Mouse (Mus musculus) urinary bladder, postnatal 10 days (tissue): ENCODE data around the gene Rph3al.

Experiments
- DNase-seq: peaks from one replicate; pipeline ENCODE4 v3.0.0; 2022; ENCODE audit warnings: low spot score

Rph3al gene

DNA sequence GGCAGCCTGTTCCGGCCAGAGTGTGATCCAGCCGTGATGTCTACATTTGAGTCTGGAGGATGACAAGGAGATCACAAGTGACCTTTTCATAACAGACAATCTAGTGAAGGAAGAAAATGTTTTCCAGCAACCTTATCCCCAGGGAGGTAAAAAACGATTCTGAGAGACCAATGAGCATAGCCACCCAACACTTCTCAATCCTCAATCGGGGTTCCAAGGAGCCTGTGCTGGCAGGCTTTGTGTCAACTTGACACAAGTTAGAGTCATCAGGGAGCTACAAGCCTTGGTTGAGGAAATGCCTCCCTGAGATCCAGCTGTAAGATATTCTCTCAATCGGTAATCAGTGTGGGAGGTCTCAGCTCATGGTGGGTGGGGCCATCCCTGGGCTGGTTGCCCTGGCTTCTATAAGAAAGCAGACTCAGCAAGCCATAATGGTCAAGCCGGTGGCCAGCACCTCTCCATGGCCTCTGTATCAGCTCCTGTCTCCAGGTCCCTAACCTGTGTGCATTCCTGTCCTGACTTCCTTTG, at the start of gene Rph3al:
Gene Rph3al (minus strand): TSS at position 51 of the 528 bp plus-strand sequence.
- DNase-seq: no peak

DNA sequence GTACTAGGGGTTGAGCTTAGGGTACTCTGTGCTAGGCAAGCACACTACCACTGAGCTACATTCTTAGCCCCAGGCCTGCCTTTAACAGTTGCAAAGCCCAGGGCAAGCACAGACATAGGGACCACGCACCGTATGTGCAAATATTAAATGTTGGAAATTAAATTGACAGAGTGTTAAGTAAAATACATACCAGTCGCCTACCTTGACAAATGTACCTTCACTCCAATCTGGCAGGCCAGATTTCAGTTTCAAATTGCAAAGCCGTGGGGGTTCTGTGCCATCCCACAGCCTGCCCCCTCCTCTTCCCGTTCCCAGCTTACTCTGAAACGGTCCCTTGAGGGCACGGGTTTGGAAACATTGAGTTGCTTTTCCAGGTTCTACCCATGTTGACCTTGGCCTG, 47.7 kb upstream of the Rph3al start:
- DNase-seq: no peak

DNA sequence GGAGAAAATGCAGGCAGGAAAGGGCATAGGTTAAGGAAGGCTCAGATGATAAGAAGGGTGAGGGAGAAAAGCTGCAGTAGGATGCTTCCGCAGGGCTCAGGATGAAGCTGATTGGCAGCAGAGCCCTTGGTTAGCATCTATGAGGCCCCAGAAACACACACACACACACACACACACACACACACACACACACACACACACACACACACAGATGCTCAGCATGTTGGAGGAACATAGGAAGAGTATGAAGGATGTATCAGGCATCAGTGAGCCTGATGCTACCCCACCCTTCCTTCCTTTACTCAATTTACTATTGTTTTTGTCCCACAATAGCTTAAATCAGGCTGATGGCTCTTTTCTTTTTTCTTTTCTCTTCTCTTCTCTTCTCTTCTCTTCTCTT, 46.4 kb upstream of the Rph3al start:
- no peak for DNase-seq

DNA sequence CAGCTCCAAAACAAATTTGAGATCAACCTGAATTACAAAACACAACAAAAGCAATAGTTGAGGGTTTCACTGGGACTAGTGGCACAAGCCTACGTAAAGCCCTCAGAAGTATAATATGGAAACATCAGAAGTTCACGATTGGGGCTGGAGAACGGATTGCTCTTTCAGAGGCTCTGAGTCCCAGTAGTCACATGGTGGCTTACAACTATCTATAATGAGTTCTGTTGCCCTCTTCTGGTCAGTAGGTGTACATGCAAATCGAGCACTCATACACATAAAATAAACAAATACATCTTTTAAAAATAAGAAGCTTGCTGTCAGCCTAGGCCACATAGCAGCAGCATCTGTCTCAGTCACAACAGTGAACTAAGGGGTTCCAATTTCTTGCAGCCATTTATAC, 45.0 kb upstream of the Rph3al start:
- DNase-seq: no peak

DNA sequence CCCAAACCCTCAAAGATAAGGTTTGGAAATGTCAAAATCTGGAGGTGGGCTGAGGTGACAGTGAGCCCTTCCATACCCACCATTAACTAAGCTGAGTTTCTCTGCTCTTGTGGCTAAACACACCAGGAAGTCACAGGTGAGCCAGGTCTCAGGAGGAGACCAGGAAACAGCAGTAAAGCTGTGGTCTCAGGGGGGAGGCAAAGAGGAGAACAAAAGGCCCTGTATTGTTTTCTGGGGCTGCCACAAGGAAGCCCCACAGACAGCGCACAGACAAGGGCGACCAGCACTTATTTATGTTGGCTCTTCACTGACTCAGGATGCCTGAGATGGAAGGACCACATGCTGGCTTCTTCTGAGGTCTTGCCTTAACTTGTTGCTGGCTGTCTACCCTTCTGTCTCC, 42.2 kb upstream of the Rph3al start:
- DNase-seq: no peak

DNA sequence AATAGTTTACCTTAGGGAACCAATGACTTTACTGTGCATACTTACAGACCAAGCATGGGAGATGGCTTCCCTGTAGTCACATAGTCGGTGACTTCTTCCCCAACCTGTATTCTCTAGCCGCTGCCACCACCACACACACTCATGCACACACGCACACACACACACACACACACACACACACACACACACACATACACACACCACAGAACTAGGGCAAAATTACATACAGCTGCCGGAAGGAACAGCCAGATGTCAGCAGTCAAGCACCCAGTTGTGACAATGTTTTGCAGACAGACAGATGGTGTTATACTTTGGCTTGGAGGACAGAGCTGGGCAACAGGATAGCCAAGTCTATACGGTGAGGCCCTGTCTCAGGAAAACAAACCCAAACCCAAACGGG, 39.8 kb upstream of the Rph3al start:
- no peak for DNase-seq

DNA sequence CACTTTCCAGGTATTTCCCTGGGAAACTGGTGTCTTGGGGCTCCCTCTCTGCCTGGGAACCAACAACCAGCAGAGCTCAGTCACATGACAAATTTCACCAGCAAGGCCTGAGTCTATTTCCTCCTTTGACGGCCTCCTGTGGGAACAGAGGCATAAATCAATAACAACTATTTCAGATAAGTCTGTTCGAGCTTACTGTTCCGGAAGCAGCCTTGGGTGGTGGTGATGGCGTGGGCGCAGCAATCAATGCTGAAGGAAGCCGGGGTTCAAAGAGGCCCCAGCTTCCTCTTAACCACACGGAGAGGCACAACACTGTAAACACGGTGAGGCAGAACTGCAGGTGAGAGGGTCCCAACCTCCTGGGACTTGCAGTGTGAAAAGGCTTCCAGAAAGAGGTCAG, 38.5 kb upstream of the Rph3al start:
- no peak for DNase-seq

DNA sequence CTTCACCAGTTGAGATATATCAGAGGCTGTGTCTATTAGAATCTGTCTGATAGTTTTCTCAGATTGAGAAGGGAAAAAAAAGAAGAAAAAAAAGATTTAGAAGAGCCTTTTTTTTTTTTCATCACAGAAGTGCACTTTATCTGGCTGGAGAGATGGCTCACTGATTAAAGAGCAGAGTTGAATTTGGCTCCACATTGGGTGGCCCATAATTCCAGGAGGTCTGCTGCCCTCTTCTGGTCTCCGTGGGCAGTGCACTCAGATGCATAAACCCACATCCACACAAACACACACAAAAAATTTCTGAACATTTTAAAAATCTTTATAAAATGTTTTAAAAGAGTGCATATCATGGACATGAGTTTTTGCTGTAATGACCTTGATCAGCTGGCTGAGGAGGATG, 35.8 kb upstream of the Rph3al start:
- no peak for DNase-seq

DNA sequence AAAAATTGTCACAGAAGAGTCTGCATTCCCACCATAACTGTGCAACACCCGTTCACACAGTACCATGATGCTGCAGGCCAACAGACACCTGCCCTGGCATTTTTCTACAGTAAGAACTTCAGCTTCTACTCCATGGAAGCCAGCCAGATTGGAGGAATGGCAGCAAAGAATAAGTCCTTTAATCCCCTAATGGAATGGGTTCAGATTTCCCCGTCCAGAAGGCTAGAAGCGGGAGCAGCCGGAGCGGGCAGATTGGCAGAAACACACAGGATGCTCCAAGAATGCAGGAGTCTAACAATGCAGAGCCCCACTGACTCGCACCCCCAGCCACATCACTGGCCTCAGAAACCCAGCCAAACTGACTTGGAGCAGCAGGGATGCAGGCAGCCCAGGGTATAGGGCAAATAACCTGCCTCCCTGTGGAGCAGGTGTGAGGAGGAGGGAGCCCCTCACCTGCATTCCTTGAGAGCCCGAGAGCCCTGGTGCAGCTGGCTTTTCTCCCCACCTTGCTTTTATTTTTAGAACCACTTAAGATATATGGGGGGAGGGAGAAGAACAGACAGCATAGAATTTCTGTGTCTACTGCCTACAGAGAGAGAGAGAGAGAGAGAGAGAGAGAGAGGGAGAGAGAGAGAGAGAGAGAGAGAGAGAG, 34.8 kb upstream of the Rph3al start:
- no peak for DNase-seq

DNA sequence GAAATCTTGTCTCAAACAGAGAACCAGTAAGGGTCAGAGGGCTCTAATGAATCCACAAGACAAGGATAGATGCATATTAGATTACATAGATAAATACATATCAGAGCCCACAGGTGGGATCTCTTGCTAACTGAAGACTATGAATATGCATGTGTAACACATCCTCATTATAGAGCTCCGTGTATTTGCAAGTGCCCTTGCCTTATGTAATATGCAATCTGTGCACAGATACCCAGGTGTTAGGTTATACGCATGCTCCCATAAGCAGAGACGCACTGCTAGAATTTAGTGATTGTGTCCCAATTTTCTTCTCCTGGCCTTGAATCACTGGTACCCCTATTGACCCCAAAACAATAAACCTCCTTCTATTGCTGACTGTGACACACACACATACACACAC, 34.0 kb upstream of the Rph3al start:
- DNase-seq: no peak

DNA sequence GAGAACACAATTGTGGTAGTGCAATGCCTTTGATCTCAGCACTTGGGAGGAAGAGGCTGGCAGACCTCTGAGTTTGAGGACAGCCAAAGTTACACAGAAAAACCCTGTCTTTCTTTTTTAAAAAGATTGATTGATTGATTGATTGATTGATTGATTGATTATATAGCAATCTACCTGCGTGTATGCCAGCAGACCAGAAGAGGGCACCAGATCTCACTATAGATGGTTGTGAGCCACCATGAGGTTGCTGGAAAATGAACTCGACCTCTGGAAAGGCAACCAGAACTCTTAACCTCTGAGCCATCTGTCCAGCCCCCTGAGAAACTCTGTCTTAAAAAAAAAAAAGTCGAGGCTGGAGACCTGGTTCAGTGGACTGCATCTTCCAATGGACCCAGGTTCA, 32.4 kb upstream of the Rph3al start:
- DNase-seq: no peak

DNA sequence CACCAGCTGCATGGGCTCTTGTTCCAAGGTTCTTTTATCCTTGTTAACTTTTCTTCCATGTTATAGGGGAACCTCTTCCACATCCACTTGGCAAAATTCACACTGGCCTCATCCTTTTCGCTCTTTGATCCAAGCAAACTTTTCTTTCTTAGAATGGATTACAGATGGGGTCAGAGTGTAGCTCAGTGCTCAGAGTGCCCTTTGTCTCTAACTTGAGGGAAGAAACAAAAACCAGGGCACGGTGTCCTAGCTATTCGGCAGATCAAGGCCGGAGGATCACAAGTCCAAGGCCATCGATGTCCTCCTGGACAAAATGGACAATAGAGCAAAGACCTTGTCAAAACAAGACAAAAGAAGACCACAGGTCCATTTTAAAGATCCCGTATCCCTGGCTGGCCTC, 30.5 kb upstream of the Rph3al start:
- no peak for DNase-seq

DNA sequence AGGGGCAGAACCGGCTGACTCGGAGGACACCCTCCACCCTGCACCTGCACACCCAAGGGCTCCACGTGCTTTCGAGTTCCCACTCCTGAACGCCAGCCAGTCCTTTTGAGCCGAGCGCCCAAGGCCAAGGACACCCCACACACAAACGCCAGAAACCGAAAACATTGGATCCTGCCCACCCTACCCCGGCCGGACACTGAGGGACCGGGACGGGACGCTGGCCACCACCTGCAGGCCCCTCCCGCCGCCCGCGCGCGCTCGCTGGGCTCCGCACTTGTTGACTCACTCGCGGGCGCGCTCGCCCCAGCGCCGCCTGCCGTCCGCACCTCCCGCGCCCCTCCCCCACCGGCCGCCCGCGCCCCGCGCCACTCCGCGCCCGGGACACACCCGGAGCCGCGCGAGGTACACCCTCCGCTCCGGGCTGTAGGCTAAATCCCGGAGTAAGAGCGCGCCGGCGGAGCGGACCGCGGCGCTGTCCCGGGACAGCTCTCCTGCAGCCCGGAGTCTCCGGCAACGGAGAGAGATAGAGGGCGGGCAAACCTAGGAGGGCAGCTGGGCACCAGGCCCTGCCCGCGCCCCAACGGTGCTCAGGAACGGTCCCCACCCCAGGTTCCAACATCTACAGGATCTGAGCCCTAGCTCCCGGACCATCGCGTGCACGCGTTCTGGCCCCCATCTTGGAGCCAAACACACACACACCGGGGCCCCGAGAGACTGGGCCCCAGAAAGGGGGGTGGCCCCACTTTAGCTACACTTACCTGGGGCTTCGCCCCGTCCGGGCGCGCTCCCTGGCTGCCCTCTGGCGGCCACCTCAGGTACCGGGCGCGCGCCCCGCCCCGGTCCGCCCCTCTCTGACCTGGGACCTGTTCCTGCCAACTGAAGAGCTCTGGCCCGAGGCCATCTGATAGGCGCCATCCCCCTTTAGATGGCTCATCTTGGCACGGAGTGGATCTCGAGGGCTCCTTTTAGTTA, 28.5 kb upstream of the Rph3al start:
- peak; percentile 34 for DNase-seq

DNA sequence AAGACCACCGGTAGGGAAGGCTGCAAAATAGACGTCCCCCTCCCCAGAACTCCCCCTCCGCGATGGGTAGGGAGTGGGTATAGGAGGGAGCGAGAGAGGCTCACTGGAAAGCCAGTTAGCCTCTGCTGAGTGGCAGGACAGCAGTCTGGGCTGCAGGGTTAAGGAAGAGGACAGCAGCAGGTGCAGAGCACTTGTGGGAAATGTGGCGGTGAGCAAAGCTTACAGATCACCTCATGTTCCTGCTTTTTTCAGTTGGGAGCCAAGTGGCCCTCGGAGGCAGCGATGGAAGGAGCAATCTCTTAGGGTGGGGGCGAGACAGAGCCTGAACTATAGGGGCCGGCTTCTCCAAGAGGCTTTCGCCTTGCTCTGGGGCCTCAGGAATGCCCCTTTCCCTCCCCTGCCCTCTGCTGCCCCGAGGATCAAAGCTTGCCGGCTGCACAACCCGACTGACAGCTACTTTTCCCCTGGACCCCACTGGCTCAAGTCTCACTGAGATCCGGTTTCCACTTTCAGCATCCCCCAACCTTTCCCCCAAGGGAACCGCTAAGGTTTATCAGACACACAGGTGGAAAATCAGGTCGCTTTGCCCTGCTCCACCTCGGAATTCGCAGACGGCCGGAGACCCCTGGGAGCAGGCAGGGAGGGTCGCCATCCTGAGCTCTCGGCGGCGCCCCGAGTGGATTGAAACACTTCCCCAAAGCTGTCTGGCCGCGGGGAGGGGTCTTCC, 27.6 kb upstream of the Rph3al start:
- no peak for DNase-seq

DNA sequence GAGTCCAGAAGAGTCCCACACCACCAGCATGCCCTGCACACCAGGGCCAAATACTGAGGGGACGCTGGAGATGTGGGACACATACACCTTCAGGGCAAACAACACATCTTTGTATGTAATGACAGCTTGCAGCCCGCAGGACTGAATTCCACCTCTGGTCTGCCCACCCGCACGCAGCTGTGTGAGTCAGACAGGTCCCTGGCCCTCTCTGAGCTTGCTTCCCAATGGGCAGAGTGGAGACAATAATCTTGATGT, 26.2 kb upstream of the Rph3al start:
- no peak for DNase-seq

DNA sequence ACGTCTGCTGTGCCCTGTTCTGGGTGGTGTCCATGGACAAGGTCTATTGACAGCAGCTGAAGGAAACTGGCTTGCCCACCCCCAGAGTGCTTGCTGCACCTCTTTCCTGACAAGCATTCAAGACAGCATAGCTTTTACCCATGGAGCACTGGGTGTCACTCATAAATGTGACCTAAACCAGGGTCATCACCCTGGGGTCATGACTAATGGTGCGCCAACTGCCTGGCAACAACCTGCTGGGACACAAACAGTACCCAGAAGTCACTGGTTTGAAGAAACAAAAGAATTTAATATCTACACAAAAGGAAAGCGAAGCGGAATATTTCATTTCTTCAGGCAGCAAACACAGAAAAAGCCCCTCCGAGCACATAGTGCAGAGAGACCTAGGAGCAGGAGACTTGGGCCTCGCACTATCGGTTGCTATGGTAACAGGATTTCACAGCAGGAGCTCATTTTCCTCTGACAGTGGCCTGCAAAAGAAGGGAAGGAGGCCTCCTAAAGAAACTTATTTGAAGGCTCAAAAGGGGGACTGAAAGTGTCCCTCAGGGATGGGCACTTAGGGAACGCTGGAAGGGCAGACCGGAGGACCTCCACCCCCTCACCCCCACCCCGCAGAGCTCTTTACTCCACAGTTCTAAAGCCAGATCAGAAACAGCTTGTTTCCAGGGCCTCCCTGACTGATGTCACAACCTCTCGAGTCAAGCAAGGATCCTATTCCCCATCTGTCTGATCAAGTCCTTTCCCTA, 25.7 kb upstream of the Rph3al start:
- no peak for DNase-seq

DNA sequence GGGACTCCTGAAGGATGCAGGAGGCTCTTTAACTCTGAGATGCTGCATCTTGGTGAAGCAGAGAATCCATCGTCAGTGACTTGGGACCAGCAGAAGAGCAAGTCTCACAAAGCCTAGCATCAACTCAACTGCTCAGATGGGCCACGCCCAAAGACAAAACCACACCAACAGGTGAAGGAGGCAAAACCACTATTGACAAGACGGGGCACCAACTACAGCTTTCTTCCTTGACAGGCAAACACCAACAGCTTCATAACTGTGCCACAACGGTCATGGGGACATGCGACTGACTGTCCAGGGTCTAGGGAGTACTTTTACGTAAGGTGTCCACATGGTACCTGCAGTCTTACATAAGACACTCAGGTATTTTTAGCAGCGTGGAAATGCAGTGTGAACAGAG, 23.6 kb upstream of the Rph3al start:
- DNase-seq: no peak

DNA sequence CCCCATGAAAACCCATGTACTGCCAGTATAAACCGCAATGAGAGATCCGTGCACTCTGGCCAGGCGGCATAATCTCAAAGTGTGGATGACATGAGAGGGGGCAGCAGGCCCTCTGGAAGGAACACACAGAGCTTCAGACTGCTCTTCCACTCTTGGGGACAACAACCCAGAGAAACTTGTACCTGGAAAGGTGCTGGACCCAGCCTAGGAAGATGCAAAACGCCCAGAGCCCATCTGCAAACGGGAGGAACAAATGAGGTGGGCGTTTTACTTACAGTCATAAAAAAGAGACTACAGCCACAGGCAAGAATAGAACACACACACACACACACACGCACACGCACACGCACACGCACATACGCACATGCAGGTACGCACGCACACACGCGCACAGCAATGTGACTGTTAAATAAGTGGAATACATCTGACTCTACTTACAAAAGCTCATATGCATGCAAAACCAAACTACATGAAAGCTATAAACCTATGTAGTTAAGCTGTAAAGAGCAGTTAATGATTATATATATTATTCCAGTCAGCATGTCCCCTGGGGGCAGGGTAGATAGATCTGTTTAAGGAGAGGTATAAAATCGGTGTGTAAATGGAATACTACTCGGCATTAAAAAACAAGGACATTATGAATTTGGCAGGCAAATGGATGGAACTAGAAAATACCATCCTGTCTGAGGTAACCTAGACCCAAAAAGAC, 19.0 kb upstream of the Rph3al start:
- DNase-seq: no peak

DNA sequence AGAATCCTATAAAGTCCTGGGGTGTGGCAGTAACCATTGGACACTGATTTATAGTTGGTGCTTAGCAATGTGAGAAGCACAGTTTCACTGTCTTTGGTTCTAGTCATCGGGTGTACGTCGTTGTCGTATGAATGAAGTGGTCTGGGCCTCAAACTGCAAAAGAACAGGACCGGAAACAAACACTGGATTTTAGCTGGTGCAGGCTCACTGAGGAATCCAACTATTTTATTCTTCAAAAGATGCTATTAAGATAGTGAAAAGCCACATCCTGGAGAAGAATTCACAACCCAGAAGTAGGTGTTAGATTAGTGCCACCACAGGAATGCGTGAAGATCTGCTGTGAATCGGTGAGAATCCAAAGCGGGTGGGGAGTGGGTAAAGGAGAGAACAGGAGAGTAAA, 18.4 kb upstream of the Rph3al start:
- DNase-seq: no peak

DNA sequence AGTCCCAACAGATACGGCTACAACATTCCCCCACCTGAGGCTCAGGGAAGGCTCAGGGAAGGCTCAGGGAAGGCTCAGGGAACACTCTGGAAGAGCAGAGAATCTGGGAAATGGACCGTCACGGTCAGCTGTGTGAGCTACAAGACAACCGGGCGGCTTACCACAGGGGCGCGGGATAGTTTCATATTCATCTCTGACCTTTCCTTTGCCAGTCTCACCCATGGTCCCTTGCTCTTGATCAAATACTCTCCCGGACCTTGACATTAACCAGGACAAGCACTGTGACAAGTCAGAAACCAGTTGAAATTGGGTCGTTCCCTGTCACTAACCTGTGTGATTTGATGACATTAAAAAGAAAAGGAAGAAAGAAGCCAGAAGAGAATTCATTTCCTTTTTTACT, 16.7 kb upstream of the Rph3al start:
- DNase-seq: no peak

DNA sequence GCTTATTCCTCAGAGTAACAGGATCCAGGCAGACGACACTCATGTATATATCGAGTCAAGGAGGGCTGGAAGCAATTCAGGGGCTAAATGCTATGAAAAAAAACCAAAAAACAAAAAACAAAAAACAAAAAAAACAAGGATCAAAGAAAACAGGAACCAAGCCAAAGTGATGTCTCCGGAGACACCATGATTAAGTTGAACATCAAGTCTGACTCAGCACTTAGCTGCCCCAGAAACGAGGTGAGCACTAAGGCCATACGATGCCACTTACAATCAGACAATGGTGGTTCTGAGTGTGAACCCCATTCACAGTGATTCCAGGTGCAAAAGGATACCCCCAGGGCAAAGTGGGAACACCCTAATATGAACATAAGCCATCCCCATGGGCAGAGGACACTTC, 13.7 kb upstream of the Rph3al start:
- DNase-seq: no peak

DNA sequence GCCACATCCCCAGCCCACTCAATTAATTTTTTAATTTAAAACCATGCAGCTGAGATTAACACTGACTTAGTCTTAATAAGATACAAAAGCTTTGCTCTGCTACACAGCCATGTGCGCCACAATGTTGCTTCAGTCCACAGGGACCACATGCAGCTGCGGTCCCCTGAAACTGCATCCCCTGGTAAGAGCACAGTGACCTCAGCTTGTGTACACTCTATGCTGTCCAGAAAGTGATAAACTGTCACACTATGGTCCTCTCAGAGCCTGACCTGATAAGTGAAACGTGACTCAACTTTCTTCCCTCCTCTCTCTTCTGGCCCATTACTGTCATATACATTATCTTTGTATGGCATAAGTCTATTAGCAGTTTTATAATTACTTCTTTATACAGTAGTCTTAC, 12.2 kb upstream of the Rph3al start:
- no peak for DNase-seq
